Mouse (Mus musculus): Measurements from ENCODE around the gene Trafd1. TPM values are rescaled to one million over a fixed set of nuclear protein-coding genes. Genes with fewer than 3 reads are reported as not detected.

Trafd1 gene
- 34.2 and 34.9 TPM in 2 replicates for polyA plus RNA-seq (2012; ENCODE audit: insufficient read depth, low replicate concordance)

DNA sequence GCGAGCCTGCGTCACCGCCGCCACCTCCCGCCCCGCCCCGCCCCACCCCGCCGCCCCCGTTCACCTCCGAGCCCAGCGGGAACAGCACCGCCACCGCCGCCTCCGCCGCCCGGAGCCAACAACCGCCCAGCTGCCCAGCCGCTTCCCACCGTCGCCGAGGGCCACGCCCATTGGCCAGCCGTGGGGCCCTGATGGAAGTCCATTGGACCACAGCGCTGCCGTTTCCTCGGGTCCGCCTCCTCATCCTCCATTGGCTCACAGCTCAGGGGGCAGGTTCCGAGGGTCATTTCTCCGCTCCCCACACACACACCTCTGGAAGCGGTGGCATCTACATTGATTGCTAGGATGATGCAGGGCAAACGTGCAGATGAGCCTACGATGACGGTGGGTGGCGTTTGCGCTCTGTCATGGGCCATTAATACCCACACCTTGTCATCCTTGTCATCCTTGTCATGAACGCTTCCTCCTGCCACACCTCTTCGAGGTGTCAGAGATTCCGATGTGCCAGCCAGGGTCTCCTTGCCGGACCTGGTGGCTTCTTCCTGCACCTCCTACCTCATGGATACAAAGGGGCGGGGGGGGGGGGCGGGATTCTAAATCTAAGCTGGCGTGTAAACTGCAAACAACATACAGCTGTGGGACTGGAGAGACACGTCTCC is at the start of gene Trafd1:
Gene Trafd1, minus strand, starts transcription at position 172 of the 659 bp plus-strand sequence.
- no peak for TF ChIP-seq FLI1 (IDR thresholded peaks at IDR 0.05; ENCODE audit: low read length)
- TF ChIP-seq GATA1 (IDR thresholded peaks at IDR 0.05; ENCODE audit: borderline replicate concordance, low read length) = no peak
- peak within 1 kb of the TSS; percentile 97 for H3K4me3 ChIP-seq (replicated peaks)
- H3K36me3 ChIP-seq (replicated peaks; ENCODE audit: low read length) = peaks cover 28% of the 10 kb centered on the region
- peaks cover 82% of the 10 kb centered on the region for H3K4me1 ChIP-seq
- H3K27me3 ChIP-seq (replicated peaks) = no peaks in the 10 kb centered on the region
- peaks cover 7% of the 10 kb centered on the region; the same call in 1 of the 2 replicates for H3K9me3 ChIP-seq

DNA sequence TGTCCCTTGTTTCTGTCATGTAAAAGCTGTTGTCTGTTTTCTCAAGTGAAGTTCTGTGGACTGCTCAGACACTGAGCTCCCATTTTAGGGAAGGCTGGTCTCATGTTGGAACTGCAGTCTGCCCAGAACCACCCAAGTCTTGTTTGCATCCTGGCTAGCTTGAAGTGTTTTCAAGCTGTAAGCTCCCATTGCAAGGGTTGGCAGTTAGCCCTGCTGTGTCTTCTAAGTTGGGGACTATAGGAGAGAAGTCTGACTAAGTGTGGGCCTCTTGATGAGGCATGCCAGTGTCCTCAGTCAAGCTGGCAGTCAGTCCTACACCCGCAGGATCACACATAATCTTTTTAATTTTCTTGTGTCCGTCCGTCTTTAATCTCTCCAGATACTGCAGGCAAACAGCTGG is 43.5 kb upstream of the Trafd1 start:
- Histone ChIP-seq H3K4me3 (replicated peaks) (no peak overlapping the region), H3K36me3 (replicated peaks; ENCODE audit: low read length) (peaks cover 99% of the 10 kb centered on the region), H3K9me3 (no peaks in the 10 kb centered on the region), H3K27me3 (replicated peaks) (no peaks in the 10 kb centered on the region), H3K4me1 (peaks cover 18% of the 10 kb centered on the region)
- TF ChIP-seq FLI1 (IDR thresholded peaks at IDR 0.05; ENCODE audit: low read length) (no peak), GATA1 (IDR thresholded peaks at IDR 0.05; ENCODE audit: borderline replicate concordance, low read length) (no peak)

- Histone ChIP-seq H3K36me3 (replicated peaks; ENCODE audit: low read length) (peaks cover 99% of the 10 kb centered on the region), H3K4me1 (peaks cover 31% of the 10 kb centered on the region), H3K4me3 (replicated peaks) (no peak overlapping the region), H3K9me3 (no peaks in the 10 kb centered on the region), H3K27me3 (replicated peaks) (no peaks in the 10 kb centered on the region)
- no peak for TF ChIP-seq FLI1 (IDR thresholded peaks at IDR 0.05; ENCODE audit: low read length)
- no peak for TF ChIP-seq GATA1 (IDR thresholded peaks at IDR 0.05; ENCODE audit: borderline replicate concordance, low read length)
Observed at GRCm38 (mm10) chr5:121423297-121423696, 37.9 kb upstream of the Trafd1 start.

- H3K9me3 ChIP-seq = no peaks in the 10 kb centered on the region
- H3K4me1 ChIP-seq = peaks cover 31% of the 10 kb centered on the region
- H3K4me3 ChIP-seq (replicated peaks) = peak overlapping the region; percentile 40
- H3K27me3 ChIP-seq (replicated peaks) = no peaks in the 10 kb centered on the region
- no peak for TF ChIP-seq FLI1 (IDR thresholded peaks at IDR 0.05; ENCODE audit: low read length)
- TF ChIP-seq GATA1 (IDR thresholded peaks at IDR 0.05; ENCODE audit: borderline replicate concordance, low read length) = no peak
- peaks cover 99% of the 10 kb centered on the region for H3K36me3 ChIP-seq (replicated peaks; ENCODE audit: low read length)
Observed at GRCm38 (mm10) chr5:121422787-121423186, 37.4 kb upstream of the Trafd1 start.

DNA sequence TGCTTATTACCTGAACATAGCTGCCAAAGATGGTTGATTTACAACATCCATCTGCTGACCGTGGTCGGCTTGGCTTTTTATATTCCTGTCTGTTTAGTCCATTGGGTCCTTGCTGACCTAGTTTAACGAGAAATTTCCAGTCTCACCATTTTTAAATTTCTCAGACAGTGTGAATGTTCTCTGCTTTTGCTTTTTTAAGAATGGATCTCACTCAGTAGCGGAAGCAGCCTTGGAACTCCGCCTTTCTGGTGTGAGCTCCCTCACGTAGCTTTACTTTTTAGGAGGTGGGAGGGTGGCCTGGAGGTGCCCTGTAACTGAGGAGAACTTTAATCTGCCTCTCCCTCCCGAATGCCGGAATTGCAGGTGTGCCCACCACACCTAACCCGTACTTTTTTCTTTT is 35.3 kb upstream of the Trafd1 start:
- no peaks in the 10 kb centered on the region for H3K27me3 ChIP-seq (replicated peaks)
- no peak for TF ChIP-seq GATA1 (IDR thresholded peaks at IDR 0.05; ENCODE audit: borderline replicate concordance, low read length)
- no peak for TF ChIP-seq FLI1 (IDR thresholded peaks at IDR 0.05; ENCODE audit: low read length)
- no peak overlapping the region for H3K4me3 ChIP-seq (replicated peaks)
- peaks cover 27% of the 10 kb centered on the region for H3K4me1 ChIP-seq
- H3K36me3 ChIP-seq (replicated peaks; ENCODE audit: low read length) = peaks cover 99% of the 10 kb centered on the region
- H3K9me3 ChIP-seq = 0 out of 2 replicates have a peak, but pooled peaks cover 2% of the 10 kb centered on the region

DNA sequence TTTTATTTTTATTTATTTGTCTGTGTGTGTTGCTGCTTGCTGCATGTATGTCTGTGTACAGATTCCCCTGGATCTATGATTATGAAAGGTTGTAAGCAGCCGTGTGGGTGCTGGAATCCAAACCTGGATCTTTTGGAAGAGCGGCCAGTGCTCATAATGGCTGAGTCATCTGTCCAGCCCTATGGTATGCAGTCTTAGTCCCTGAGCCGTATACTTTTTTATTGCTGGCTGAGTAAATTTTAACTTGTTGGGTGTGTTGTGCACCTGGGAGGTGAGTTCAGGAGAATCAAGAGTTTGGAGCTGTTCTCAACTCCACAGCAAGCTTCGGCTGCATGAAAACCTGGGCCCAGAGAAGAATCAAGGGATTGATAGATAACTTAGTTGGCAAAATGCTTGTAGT is 25.5 kb upstream of the Trafd1 start:
- peaks cover 93% of the 10 kb centered on the region for H3K36me3 ChIP-seq (replicated peaks; ENCODE audit: low read length)
- TF ChIP-seq FLI1 (IDR thresholded peaks at IDR 0.05; ENCODE audit: low read length) (no peak), GATA1 (IDR thresholded peaks at IDR 0.05; ENCODE audit: borderline replicate concordance, low read length) (no peak)
- no peaks in the 10 kb centered on the region for H3K27me3 ChIP-seq (replicated peaks)
- H3K9me3 ChIP-seq = no peaks in the 10 kb centered on the region
- H3K4me3 ChIP-seq (replicated peaks) = no peak overlapping the region
- H3K4me1 ChIP-seq = peaks cover 5% of the 10 kb centered on the region; the same call in 1 of the 2 replicates

GRCm38 (mm10) chr5:121407856-121408255 is 22.4 kb upstream of the Trafd1 start:
- no peaks in the 10 kb centered on the region for H3K27me3 ChIP-seq (replicated peaks)
- H3K36me3 ChIP-seq (replicated peaks; ENCODE audit: low read length) = peaks cover 88% of the 10 kb centered on the region
- H3K4me1 ChIP-seq = peaks cover 17% of the 10 kb centered on the region
- no peak overlapping the region for H3K4me3 ChIP-seq (replicated peaks)
- TF ChIP-seq FLI1 (IDR thresholded peaks at IDR 0.05; ENCODE audit: low read length) = no peak
- no peak for TF ChIP-seq GATA1 (IDR thresholded peaks at IDR 0.05; ENCODE audit: borderline replicate concordance, low read length)
- no peaks in the 10 kb centered on the region for H3K9me3 ChIP-seq

GRCm38 (mm10) chr5:121400849-121401248 is 15.4 kb upstream of the Trafd1 start:
- TF ChIP-seq FLI1 (IDR thresholded peaks at IDR 0.05; ENCODE audit: low read length) (no peak), GATA1 (IDR thresholded peaks at IDR 0.05; ENCODE audit: borderline replicate concordance, low read length) (no peak)
- H3K9me3 ChIP-seq = no peaks in the 10 kb centered on the region
- H3K4me3 ChIP-seq (replicated peaks) = no peak overlapping the region
- peaks cover 40% of the 10 kb centered on the region for H3K36me3 ChIP-seq (replicated peaks; ENCODE audit: low read length)
- H3K27me3 ChIP-seq (replicated peaks) = no peaks in the 10 kb centered on the region
- H3K4me1 ChIP-seq = peaks cover 55% of the 10 kb centered on the region

- Histone ChIP-seq H3K36me3 (replicated peaks; ENCODE audit: low read length) (peaks cover 35% of the 10 kb centered on the region), H3K4me3 (replicated peaks) (peak overlapping the region; percentile 74), H3K9me3 (no peaks in the 10 kb centered on the region), H3K27me3 (replicated peaks) (no peaks in the 10 kb centered on the region), H3K4me1 (peaks cover 55% of the 10 kb centered on the region)
- TF ChIP-seq GATA1 (IDR thresholded peaks at IDR 0.05; ENCODE audit: borderline replicate concordance, low read length) = no peak
- no peak for TF ChIP-seq FLI1 (IDR thresholded peaks at IDR 0.05; ENCODE audit: low read length)
Observed at GRCm38 (mm10) chr5:121400064-121400463, 14.6 kb upstream of the Trafd1 start.

DNA sequence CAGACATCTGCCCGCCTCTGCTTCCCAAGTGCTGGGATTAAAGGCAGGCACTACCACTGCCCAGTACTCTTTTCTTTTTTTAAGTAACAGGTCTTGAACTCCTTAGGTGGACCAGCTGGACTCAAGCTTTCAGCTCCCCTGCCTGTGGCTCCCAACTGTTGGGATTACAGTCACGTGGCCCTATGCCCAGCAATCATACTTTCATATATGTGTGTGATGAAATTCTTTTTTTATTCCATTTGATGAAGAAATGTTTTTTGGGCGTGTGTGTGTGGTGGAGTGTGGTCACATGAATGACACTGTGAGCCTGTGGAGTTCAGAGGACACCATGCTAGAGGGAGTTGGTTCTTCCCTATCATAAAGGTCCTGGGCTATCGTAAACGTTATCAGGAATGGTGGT is 14.1 kb upstream of the Trafd1 start:
- H3K27me3 ChIP-seq (replicated peaks) = no peaks in the 10 kb centered on the region
- no peak for TF ChIP-seq GATA1 (IDR thresholded peaks at IDR 0.05; ENCODE audit: borderline replicate concordance, low read length)
- no peak for TF ChIP-seq FLI1 (IDR thresholded peaks at IDR 0.05; ENCODE audit: low read length)

More for the DNA sequence above, 14.1 kb upstream of the Trafd1 start:
- peaks cover 33% of the 10 kb centered on the region for H3K36me3 ChIP-seq (replicated peaks; ENCODE audit: low read length)
- H3K4me3 ChIP-seq (replicated peaks) = peak overlapping the region; percentile 98
- no peaks in the 10 kb centered on the region for H3K9me3 ChIP-seq
- peaks cover 55% of the 10 kb centered on the region for H3K4me1 ChIP-seq
